Mouse (Mus musculus): ENCODE results near the gene Psmb11.

- TF ChIP-seq POLR2A (IDR thresholded peaks at IDR 0.05; ENCODE audit: borderline replicate concordance, control insufficient read depth, low read depth, low read length) (no peak), CTCF (IDR thresholded peaks at IDR 0.05; ENCODE audit: control insufficient read depth, insufficient read depth, low read length) (no peak)
These were observed 44.8 kb upstream of the Psmb11 start for GRCm38 (mm10) chr14:54576241-54577088.

All from bone marrow, adult 2 months (tissue).